Mouse (Mus musculus): Measurements from ENCODE around the gene Apol8.
"Not testable (repeated sequence)": the region's sequence is repeated elsewhere in the genome, so short reads cannot be mapped to it uniquely, and the experiment has no call there.

Apol8 gene

GRCm38 (mm10) chr15:77748414-77748813 is 8.4 kb downstream of the Apol8 start:
- DNase-seq: no peak

DNA sequence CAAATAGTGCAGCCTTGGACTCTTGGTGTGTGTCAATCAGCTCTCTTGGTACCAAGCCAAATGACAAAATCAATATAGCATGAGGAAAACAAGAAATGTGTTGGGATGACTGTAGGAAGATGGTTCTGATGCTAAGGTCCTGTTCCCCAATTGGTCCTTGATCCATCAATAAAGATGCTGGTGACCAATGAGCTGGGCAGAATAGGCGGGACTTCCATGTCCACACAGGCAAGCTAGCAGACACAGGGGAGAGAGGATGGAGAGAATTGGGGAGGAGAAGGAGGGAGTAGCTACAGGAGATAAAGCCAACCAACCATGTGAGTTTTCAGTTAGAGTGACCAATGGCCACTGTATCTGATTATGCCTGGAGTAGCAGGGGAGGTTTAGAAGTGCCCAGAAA is 10.5 kb downstream of the Apol8 start:
- DNase-seq: no peak

GRCm38 (mm10) chr15:77745081-77745480 is 11.7 kb downstream of the Apol8 start:
- DNase-seq: no peak

DNA sequence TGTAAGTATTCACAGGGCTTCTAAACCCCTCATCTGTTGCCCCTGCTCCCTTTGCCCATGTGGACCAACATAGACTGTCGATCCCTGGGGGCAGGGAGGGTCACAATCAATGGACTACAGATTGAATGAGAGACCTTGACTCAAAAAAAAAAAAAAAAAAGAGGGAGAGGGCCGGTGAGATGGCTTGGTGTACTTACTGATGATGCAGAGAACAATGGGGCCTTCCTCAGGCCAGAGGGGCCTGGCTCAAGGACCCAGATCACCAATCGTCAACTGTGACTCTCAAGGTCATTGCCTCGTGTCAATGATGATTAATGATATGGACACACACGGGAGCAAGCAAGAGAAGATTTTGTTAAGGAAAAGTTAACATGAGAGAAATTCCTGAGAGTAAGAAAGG is 12.2 kb downstream of the Apol8 start:
- no peak for DNase-seq

DNA sequence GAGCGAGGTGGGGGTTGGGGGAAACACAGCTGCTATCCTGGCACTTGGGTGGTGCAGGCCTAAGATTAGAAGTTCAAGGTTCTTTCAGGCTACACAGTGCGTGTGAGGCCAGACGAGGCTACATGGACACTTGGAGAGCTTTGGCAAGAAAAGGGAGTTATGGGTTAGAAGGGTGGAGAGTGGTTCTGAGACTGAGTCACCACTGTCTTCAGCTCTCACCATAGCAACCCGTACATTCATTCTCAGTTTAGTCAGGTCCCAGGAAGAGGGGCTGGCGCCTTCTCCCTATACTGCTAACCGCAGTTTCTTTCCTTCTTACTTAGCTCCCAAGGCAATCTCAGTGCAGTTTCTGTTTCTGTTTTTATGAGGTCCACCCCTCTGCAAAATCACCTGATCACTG is 15.2 kb downstream of the Apol8 start:
- not testable (repeated sequence) for DNase-seq

DNA sequence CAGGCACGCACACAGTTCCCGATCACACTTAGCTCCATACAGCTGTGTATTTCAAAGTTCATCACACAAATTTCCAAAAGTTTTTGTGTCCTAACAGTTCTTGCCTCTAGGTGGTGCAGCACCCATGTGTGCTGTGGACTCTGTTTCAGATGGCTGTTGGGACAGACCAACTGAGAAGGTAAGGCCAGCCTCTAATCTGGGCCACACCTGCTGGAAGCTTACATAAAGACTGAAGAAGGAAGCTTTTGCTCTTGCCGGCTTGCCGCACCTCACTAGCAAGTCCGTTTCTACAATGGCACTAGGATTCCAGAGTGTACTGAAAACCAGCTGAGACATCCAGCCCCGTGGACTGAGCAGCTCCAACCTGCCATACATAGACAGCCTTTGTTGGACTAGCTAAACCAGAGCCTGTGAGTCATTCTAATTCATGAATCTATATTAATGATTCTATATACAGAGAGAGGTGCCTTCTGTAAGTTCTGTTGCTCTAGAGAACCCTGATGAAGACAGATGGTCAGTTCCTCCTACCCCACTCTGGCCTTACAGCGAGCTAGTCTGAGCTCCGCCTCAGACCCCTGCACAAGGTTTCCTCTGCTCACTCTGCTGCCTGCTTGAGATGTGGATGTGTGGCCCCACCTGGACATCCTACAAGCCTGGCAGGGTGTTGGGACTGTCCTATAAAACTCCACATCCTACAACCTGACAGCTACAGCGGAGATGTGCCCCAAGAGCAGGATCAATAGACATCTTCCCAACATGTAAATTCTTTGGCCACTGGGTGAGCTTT is 16.1 kb downstream of the Apol8 start:
- no peak for DNase-seq

- DNase-seq: not testable (repeated sequence)
Observed at GRCm38 (mm10) chr15:77733903-77734302, 22.9 kb downstream of the Apol8 start.

DNA sequence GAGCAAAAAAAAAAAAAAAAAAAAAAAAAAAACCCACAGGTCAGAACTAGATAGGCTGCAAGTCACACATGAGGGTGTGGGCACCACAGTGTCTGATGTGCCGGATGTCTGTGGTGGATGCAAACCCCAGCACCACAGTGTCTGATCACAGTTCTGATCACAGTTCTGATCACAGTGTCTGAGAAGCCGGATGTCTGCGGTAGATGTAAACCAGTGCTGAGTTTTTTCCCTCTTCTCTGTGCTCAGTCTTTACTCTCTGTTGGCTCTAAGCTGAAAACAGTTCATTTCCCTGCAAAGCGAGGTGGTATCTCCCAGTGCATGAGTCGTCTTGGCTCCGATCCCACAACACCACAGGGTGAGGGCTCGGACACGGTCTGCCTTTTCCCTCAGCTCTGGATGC is 23.4 kb downstream of the Apol8 start:
- DNase-seq: not testable (repeated sequence)

- DNase-seq: not testable (repeated sequence)
Observed at GRCm38 (mm10) chr15:77732851-77733250, 24.0 kb downstream of the Apol8 start.

GRCm38 (mm10) chr15:77731605-77732004 is 25.2 kb downstream of the Apol8 start:
- no peak for DNase-seq

GRCm38 (mm10) chr15:77728739-77729138 is 28.1 kb downstream of the Apol8 start, which contains the start of gene Apol9b:
Gene Apol9b (plus strand): TSS chr15:77729039.
- not testable (repeated sequence) for DNase-seq

DNA sequence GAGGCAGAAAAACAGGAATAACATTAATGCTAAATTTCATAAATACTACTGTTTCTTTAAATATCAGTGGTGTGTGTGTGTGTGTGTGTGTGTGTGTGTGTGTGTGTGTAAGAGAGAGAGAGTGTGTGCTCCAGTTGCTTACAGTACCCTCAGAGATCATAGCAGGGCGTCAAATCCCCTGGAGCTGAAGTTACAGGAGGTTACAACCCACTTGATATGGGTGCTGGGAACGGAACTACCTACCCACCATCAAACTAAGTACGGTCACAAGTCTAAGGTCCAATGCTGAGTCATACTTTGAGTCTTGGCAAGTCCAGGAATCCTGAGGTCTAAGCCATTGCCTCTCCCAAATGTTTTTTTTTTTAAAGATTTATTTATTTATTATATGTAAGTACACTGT is 29.1 kb downstream of the Apol8 start:
- DNase-seq: not testable (repeated sequence)

- DNase-seq: not testable (repeated sequence)
Observed at GRCm38 (mm10) chr15:77727139-77727538, 29.7 kb downstream of the Apol8 start.

GRCm38 (mm10) chr15:77725393-77726020 is 31.3 kb downstream of the Apol8 start:
- not testable (repeated sequence) for DNase-seq

DNA sequence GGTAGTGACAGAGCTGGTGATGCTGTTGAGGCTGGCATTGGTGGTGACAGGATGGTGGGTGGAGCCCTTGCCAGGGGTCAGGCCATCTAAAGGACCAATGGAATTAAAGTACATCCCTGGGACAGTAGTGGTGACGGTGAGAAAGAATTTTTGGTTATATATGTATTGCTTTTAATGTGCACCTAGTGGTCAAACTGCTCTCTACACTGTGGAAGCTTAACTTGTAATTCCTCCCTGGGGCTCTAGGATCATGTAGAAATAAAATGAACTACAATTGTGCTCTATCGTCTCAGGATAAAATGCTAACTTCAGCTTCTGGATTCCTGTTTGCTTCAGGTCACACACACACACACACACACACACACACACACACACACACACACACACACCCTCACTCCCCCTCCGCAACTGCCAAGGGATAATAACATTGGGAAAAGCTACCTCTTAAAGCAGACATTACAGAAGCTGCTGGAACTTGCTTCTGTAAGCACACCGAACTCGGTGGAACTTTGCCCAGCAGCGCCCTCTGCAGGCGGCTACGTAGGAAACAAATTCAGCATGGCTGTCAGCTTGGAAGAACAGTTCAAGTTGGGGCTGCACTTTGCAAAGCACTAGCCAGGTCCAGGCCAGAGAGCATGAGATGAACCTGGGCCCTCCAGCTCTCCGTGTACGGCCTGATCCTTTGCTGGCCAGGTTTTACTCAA is 32.4 kb downstream of the Apol8 start:
- not testable (repeated sequence) for DNase-seq

GRCm38 (mm10) chr15:77721509-77721908 is 35.3 kb downstream of the Apol8 start:
- DNase-seq: not testable (repeated sequence)

DNA sequence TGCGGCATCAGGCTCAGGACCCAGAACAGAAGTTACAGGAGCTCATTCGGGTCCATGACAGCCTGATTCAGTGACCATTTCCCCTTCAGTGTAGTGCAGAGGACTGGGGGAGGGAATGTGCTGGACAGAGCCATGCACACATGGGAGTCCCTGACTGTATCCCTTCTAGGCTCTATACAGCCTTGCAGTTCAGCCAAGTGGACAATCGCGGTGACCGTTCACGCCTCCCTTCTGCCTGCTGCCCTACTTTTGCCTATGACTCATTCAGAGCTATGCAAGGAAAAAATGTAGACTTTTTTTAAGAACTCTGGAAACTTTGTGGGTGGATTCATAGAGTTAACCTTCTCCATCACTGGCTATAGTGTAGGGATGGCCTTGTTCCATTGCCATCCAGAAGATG is 38.6 kb downstream of the Apol8 start:
- not testable (repeated sequence) for DNase-seq

DNA sequence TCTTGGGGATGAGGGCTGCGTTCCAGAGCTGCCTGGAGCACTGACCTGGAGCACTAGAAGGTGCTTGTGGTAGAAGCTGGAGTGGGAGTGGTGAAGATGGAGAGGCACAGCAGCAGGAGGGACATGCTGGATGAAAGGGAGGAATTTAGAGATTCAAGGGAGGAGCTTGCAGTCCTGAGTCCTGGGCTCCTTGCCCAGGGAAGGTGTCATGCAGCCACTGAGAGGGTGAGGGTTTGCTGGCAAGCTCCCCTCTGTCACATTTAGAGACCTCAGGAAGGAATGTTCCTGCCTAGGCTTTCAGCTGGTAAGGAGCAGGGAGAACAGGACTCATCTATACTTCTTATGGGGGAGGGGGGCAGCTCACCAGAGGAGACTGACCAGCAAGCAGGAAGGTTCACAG is 47.9 kb downstream of the Apol8 start:
- not testable (repeated sequence) for DNase-seq

DNA sequence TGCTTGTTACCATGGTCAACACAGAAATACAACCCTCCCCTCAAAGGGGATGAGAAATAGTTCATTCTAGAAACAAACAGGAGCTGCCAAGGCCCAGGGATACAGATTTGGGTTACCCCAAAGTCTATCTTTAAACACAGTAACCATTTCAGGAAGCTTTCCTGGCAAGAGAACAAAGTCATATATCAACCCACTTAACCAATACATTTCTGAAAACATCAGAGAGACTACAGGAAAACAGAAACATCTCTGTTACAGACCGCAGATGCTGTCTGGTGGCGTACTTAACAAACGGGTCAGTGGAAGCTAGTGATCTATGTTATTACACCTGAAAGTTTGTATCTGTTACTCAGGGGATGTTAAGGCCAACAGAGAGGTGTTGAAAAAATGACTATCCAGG is 51.5 kb downstream of the Apol8 start:
- not testable (repeated sequence) for DNase-seq

GRCm38 (mm10) chr15:77698656-77699055 is 58.1 kb downstream of the Apol8 start, which contains the start of gene Apol7e:
Gene Apol7e (plus strand): TSS chr15:77698857.
- DNase-seq: not testable (repeated sequence)
